Mouse (Mus musculus) liver, embryonic 15.5 days (tissue): ENCODE measurements around the gene Alox12. TPM values are rescaled to one million over a fixed set of nuclear protein-coding genes. Genes with fewer than 3 reads are reported as not detected.
A peak's percentile ranks its signal among the peaks of the same experiment; 100 is the strongest.

ENCODE experiments used
- ATAC-seq: fragments of 200-750 bp; cut with Nextera tagmentation; 2 replicates; pipeline ENCODE4 v1.8.0; 2017; ENCODE audit warnings: moderate number of reproducible peaks, mild to moderate bottlenecking, moderate library complexity; ENCODE audit not compliant: insufficient read depth
- H3K27ac ChIP-seq: fragments of 300-500 bp; sonication (generic); replicated peaks from 2 replicates; pipeline ENCODE4 v1.5.1; 2015; ENCODE audit warnings: mild to moderate bottlenecking, inconsistent platforms
- H3K27me3 ChIP-seq: fragments of 300-500 bp; sonication (generic); 2 replicates; pipeline ENCODE4 v1.6.1; 2015; ENCODE audit warnings: mild to moderate bottlenecking, inconsistent platforms
- H3K36me3 ChIP-seq: fragments of 300-500 bp; sonication (generic); replicated peaks from 2 replicates; pipeline ENCODE4 v1.6.1; 2015; ENCODE audit warnings: moderate library complexity, mild to moderate bottlenecking, inconsistent platforms
- H3K4me1 ChIP-seq: fragments of 300-500 bp; sonication (generic); replicated peaks from 2 replicates; pipeline ENCODE4 v1.6.1; 2015; ENCODE audit warnings: inconsistent platforms
- H3K4me2 ChIP-seq: fragments of 300-500 bp; sonication (generic); 2 replicates; pipeline ENCODE4 v1.6.1; 2015; ENCODE audit warnings: moderate library complexity, mild to moderate bottlenecking, inconsistent platforms
- H3K4me3 ChIP-seq: fragments of 300-500 bp; sonication (generic); replicated peaks from 2 replicates; pipeline ENCODE4 v1.5.1; 2015; ENCODE audit warnings: mild to moderate bottlenecking, inconsistent platforms
- H3K9ac ChIP-seq: fragments of 300-500 bp; sonication (generic); 2 replicates; pipeline ENCODE4 v1.6.1; 2015; ENCODE audit warnings: moderate library complexity, mild to moderate bottlenecking, inconsistent platforms
- H3K9me3 ChIP-seq: fragments of 300-500 bp; sonication (generic); replicated peaks from 2 replicates; pipeline ENCODE4 v1.6.1; 2016; ENCODE audit warnings: inconsistent platforms
- WGBS: fragments of 180-500 bp; shearing (Covaris S2); methylation state at CpG from one replicate; pipeline ENCODE4 v1.1.7; 2015; ENCODE audit warnings: mixed read lengths; ENCODE audit not compliant: insufficient replicate concordance; 5-methylcytosine and 5-hydroxymethylcytosine counted together
- polyA plus RNA-seq: library from polyadenylated mRNA; unstranded; fragments of >200 nt; fragmentation: Nextera tagmentation; extraction: Ambion mirVana; gene quantifications from 2 replicates; pipeline ENCODE4 v1.2.1, GENCODE M21; 2015

The Alox12 gene
- polyA plus RNA-seq, 1 experiment from 2014 or later, result 13.8 TPM

DNA sequence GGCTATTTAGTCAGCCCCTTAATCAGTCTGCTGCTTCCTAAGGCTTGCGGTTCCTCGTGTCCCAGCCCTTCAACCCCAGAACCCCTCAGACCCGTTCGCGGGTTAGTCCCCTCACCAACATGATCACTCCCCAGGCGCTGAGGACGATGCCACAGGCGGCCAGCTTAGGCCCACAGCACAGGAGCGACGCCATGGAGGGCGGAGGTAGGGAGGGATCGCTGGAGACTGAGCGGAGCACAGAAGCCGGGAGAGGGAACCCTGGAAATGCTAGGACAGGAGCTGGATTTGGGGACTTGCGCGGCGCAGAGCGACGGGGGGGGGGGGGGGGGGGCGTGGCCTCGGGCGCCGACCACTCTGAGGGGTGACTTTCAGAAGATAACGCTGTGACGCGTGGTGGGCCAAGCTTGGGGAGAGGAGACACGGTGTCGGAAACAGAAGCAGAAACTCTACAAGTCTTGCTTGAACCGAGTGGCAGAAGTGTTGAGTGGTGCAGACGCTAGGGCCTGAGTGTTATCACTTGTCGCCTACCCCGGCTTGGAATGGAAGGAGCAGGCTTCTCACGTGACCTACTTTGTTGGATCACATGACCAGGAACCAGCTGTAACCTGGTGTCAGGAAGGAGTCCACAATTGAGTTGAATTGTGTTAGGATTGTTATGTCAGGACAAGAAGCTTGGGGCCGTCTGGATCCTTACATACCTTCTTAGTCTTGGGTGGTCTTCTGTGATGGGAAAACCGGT lies 15.4 kb downstream of the Alox12 start, which contains the start of the genes Gm21988 and Rnasek:
Gene Gm21988 (minus strand): TSS at position 290 of the 739 bp plus-strand sequence.
Gene Rnasek (minus strand): TSS at position 302 of the 739 bp plus-strand sequence.
- ATAC-seq, result peak; percentile 13
- Histone ChIP-seq H3K36me3 (peaks cover 15% of the 10 kb centered on the region), H3K9me3 (no peaks in the 10 kb centered on the region), H3K9ac (peak within 1 kb of the TSS; percentile 96), H3K4me3 (peak within 1 kb of the TSS; percentile 93), H3K27ac (peak within 1 kb of the TSS; percentile 96), H3K27me3 (peaks cover 4% of the 10 kb centered on the region), H3K4me2 (peak within 1 kb of the TSS; percentile 92), H3K4me1 (peaks cover 48% of the 10 kb centered on the region)
- WGBS, result under 1% methylated on average over 32 of the region's 35 CpGs

GRCm38 (mm10) chr11:70238591-70239440 lies 16.3 kb downstream of the Alox12 start:
- H3K4me1 ChIP-seq, result peaks cover 56% of the 10 kb centered on the region
- peak overlapping the region; percentile 93 for H3K4me3 ChIP-seq
- H3K27ac ChIP-seq, result peak overlapping the region; percentile 96
- no peaks in the 10 kb centered on the region for H3K27me3 ChIP-seq
- WGBS, result 7% methylated on average over 23 of the region's 23 CpGs
- H3K36me3 ChIP-seq, result peaks cover 18% of the 10 kb centered on the region
- no peak for ATAC-seq
- H3K9me3 ChIP-seq, result no peaks in the 10 kb centered on the region
- H3K9ac ChIP-seq, result peak overlapping the region; percentile 96
- peak overlapping the region; percentile 92 for H3K4me2 ChIP-seq

DNA sequence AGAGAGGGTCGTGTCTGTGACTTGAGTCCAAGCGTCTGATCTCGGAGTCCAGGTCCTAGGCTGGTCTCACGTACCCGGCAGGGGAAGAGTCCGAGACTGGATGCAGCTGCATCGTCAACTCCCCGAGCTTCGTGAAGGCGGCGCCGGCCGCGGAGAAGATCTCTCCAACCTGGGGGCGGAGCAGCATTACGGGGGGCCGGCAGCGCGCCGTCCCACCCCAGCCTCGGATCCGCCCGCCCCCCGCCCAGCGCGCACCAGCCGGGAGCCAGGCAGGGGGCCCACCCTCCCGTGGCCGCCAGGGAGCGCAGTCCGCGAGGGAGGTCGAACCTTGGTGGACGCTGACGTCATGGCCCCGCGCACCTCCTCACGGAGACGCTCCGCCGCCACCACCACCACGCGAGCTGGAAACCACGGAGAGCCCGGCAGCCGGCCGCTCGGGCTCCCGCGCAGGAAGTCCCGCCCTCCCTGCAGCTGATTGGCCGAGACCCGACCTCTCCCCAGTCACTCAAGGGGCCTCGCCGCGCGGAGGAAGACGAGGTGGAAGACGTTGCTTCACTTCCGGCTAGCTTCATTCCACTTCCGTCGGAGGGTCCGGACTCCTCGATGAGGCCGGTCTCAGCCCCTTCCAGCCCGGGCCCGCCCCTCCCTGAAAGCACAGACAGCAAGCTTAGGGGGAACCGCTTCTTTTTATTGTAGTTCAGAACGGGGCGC lies 17.5 kb downstream of the Alox12 start, which contains the start of gene 0610010K14Rik:
Gene 0610010K14Rik (minus strand): TSS at position 458 of the 711 bp plus-strand sequence.
- peaks cover 1% of the 10 kb centered on the region; the same call in 1 of the 2 replicates for H3K27me3 ChIP-seq
- peak within 1 kb of the TSS; percentile 96 for H3K9ac ChIP-seq
- peak within 1 kb of the TSS; percentile 93 for H3K4me3 ChIP-seq
- peak within 1 kb of the TSS; percentile 96 for H3K27ac ChIP-seq
- H3K9me3 ChIP-seq, result no peaks in the 10 kb centered on the region
- peaks cover 61% of the 10 kb centered on the region for H3K4me1 ChIP-seq
- H3K36me3 ChIP-seq, result peaks cover 18% of the 10 kb centered on the region
- under 1% methylated on average over 70 of the region's 70 CpGs for WGBS
- H3K4me2 ChIP-seq, result peak within 1 kb of the TSS; percentile 92
- ATAC-seq, result peak; percentile 90

DNA sequence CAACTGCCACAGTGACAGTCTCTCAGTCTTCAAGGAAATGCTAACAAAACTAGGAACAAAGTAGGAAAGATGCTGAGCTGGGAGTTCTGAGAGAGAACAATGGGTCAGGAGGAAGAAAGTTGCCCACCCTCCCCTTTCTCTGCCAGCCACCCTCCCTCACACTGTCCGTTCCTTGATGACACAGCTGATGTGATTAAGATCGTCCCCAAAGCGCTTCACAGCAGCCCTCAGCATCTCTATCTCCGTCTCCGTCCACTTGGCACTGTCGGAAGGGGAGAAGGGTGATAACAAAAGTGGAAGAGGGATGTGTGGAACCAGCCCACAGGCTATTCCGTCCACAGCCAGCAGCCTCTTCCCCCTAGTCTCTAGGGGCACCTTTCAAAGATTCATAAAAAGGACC lies 18.4 kb downstream of the Alox12 start:
- no peak for ATAC-seq
- peak overlapping the region; percentile 93 for H3K4me3 ChIP-seq
- no peaks in the 10 kb centered on the region for H3K9me3 ChIP-seq
- H3K4me1 ChIP-seq, result peaks cover 61% of the 10 kb centered on the region
- H3K27me3 ChIP-seq, result peaks cover 7% of the 10 kb centered on the region; the same call in 1 of the 2 replicates
- H3K36me3 ChIP-seq, result peaks cover 18% of the 10 kb centered on the region
- peak overlapping the region; percentile 96 for H3K27ac ChIP-seq
- 24% methylated on average over 7 of the region's 7 CpGs for WGBS
- peak overlapping the region; percentile 96 for H3K9ac ChIP-seq
- H3K4me2 ChIP-seq, result peak overlapping the region; percentile 92

DNA sequence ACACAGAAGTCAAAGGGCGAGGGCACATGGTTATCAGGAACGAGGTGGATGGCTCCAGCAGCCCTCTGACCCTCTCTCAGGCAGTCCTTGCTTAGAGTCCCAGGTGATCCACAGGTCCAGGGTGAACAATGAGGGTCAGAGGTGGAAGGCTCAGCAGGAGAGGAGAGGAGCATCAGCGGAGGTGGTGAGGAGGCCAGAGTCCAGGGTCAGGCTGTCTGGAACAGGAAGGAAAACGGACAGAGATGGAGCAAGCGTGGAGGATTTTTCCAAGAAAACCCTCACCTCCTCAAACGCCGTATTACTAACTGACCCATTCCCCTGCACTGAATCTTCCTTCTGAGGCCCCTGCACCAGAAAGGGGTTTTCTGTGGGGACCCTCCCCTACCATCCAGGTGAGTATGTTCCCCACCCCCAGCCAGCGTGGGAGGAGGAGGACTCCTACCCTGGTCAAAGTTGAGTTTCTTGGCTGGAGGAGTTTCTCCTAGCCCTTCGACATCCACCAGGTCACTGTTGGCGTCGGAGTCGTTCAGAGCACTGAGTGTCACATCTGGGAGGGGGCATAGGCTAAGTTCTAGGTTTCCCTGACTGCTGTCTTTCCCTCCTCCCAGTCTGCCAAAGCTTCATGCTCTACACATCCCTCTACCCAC lies 19.8 kb downstream of the Alox12 start:
- WGBS, result 88% methylated on average over 12 of the region's 12 CpGs
- Histone ChIP-seq H3K9ac (no peak overlapping the region), H3K36me3 (peaks cover 18% of the 10 kb centered on the region), H3K9me3 (no peaks in the 10 kb centered on the region), H3K27ac (peak overlapping the region; percentile 52; the same call in 1 of the 2 replicates), H3K4me3 (no peak overlapping the region), H3K4me2 (0 out of 2 replicates have a peak overlapping the region, but pooled peaks have one; percentile 92), H3K27me3 (peaks cover 14% of the 10 kb centered on the region), H3K4me1 (peaks cover 61% of the 10 kb centered on the region)
- ATAC-seq, result no peak

DNA sequence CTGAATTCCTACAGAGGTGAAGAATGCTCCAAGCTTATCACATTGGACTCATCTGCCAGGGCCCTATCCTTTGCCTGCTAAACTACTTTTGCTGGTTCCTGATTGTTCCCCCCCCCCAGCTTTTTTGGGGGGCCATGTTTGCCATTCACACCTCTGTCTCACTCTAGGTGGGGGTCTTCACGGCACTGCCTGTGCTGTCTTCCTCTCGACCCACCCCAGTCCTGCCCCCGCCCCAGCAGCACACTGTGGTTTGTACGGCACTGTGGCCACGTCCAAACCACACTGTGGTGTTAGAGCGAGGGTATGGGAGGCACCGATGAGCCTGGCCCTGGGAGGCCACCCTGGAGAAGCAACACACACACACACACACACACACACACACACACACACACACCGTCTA lies 20.7 kb downstream of the Alox12 start:
- Histone ChIP-seq H3K4me2 (no peak overlapping the region), H3K36me3 (peaks cover 18% of the 10 kb centered on the region), H3K9ac (no peak overlapping the region), H3K27ac (peak overlapping the region; percentile 52; the same call in 1 of the 2 replicates), H3K4me3 (no peak overlapping the region), H3K4me1 (peaks cover 66% of the 10 kb centered on the region), H3K9me3 (no peaks in the 10 kb centered on the region), H3K27me3 (peaks cover 23% of the 10 kb centered on the region)
- 25% methylated on average over 8 of the region's 8 CpGs for WGBS
- ATAC-seq, result no peak

- Histone ChIP-seq H3K27ac (no peak overlapping the region), H3K9me3 (no peaks in the 10 kb centered on the region), H3K4me2 (no peak overlapping the region), H3K27me3 (peaks cover 27% of the 10 kb centered on the region), H3K4me1 (peaks cover 70% of the 10 kb centered on the region), H3K4me3 (no peak overlapping the region), H3K36me3 (peaks cover 18% of the 10 kb centered on the region), H3K9ac (no peak overlapping the region)
- ATAC-seq, result no peak
- WGBS, result 56% methylated on average over 5 of the region's 5 CpGs
Measured at GRCm38 (mm10) chr11:70234037-70234436, 21.1 kb downstream of the Alox12 start.

DNA sequence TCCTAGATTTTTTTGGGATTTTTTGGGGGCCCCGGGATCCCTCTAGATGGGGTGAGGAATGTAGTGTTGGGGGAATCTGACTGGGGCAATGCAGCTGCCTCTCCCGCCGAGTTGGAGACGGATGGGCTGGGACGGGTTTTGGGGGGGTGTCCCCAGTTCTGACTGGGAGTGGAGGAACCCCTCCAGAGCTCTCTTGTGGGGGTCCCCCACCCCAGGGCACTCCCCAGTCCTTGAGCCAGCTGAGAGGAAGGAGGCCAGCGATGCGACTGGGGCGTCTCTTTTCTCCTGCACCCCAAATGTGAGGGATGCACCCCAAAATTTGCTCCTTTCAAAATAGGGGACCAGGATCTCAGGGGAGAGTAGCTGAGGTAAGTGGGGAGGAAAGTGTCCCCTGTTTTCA lies 22.1 kb downstream of the Alox12 start:
- Histone ChIP-seq H3K4me1 (peaks cover 73% of the 10 kb centered on the region), H3K9ac (no peak overlapping the region)

DNA sequence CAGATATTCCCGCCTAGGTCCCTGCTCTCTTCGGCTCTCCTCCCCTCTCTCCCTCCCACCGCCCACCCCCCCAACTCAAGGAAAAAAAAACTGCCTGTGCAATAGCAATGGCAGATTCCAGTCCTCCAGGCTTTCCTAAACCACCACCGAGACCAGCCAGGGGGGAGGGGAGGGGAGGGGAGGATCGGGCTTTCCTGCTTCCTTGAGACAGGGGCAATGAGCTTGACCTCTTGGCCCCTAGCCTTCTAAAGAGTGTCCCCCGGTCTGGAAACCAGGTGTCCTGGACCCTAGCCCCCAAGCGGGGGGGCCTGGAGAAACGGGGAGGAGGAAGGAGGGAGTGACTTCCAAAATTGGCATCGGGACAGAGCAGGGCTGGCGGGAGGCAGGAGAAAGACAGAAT lies 22.6 kb downstream of the Alox12 start:
- 17% methylated on average over 10 of the region's 10 CpGs for WGBS
- H3K9ac ChIP-seq, result no peak overlapping the region
- no peak overlapping the region for H3K27ac ChIP-seq
- no peaks in the 10 kb centered on the region for H3K9me3 ChIP-seq
- ATAC-seq, result no peak
- H3K27me3 ChIP-seq, result peaks cover 42% of the 10 kb centered on the region
- peak overlapping the region; percentile 50 for H3K4me2 ChIP-seq
- peaks cover 18% of the 10 kb centered on the region for H3K36me3 ChIP-seq
- peaks cover 77% of the 10 kb centered on the region for H3K4me1 ChIP-seq
- H3K4me3 ChIP-seq, result peak overlapping the region; percentile 22; the same call in 1 of the 2 replicates

More for the DNA sequence above, 22.1 kb downstream of the Alox12 start:
- H3K9me3 ChIP-seq, result no peaks in the 10 kb centered on the region
- H3K4me3 ChIP-seq, result no peak overlapping the region
- no peak for ATAC-seq
- peaks cover 37% of the 10 kb centered on the region for H3K27me3 ChIP-seq
- no peak overlapping the region for H3K4me2 ChIP-seq
- peaks cover 18% of the 10 kb centered on the region for H3K36me3 ChIP-seq
- H3K27ac ChIP-seq, result no peak overlapping the region
- WGBS, result 54% methylated on average over 8 of the region's 8 CpGs

- Histone ChIP-seq H3K27me3 (peaks cover 62% of the 10 kb centered on the region), H3K4me3 (peak overlapping the region; percentile 55), H3K36me3 (peaks cover 9% of the 10 kb centered on the region), H3K4me2 (peak overlapping the region; percentile 89), H3K9ac (0 out of 2 replicates have a peak overlapping the region, but pooled peaks have one; percentile 53), H3K9me3 (no peaks in the 10 kb centered on the region), H3K27ac (no peak overlapping the region; the same call in 1 of the 2 replicates), H3K4me1 (peaks cover 78% of the 10 kb centered on the region)
- 1% methylated on average over 32 of the region's 32 CpGs for WGBS
- ATAC-seq, result peak; percentile 38
Measured at GRCm38 (mm10) chr11:70230239-70230727, 24.9 kb downstream of the Alox12 start.
